Mouse (Mus musculus): ENCODE results near the gene Atic.
A peak's percentile ranks its signal among the peaks of the same experiment; 100 is the strongest.

Atic gene

GRCm38 (mm10) chr1:71556688-71557612 is at the start of gene Atic:
TSS of gene Atic (plus strand) at chr1:71557150.
- DNase-seq (ENCODE audit: low read depth) = peak; percentile 95

- no peak for DNase-seq (ENCODE audit: low read depth)
These were observed 49.7 kb upstream of the Atic start for GRCm38 (mm10) chr1:71507251-71507650.

- DNase-seq (ENCODE audit: low read depth) = no peak
These were observed 41.9 kb upstream of the Atic start for GRCm38 (mm10) chr1:71515041-71515440.

GRCm38 (mm10) chr1:71528808-71529648 is 27.9 kb upstream of the Atic start:
- DNase-seq (ENCODE audit: low read depth) = no peak

GRCm38 (mm10) chr1:71530779-71531178 is 26.2 kb upstream of the Atic start:
- DNase-seq (ENCODE audit: low read depth) = no peak

GRCm38 (mm10) chr1:71531653-71532052 is 25.3 kb upstream of the Atic start:
- peak; percentile 34 for DNase-seq (ENCODE audit: low read depth)

GRCm38 (mm10) chr1:71539641-71540040 is 17.3 kb upstream of the Atic start:
- DNase-seq (ENCODE audit: low read depth) = no peak

- no peak for DNase-seq (ENCODE audit: low read depth)
These were observed 16.5 kb upstream of the Atic start for GRCm38 (mm10) chr1:71540437-71540836.

GRCm38 (mm10) chr1:71550626-71551195 is 6.2 kb upstream of the Atic start:
- DNase-seq (ENCODE audit: low read depth) = no peak

- DNase-seq (ENCODE audit: low read depth) = no peak
These were observed 3.7 kb downstream of the Atic start for GRCm38 (mm10) chr1:71560626-71561025.

- no peak for DNase-seq (ENCODE audit: low read depth)
These were observed 7.3 kb downstream of the Atic start for GRCm38 (mm10) chr1:71564291-71564690.

GRCm38 (mm10) chr1:71567884-71568605 is 11.1 kb downstream of the Atic start:
- no peak for DNase-seq (ENCODE audit: low read depth)

- DNase-seq (ENCODE audit: low read depth) = no peak
These were observed 13.2 kb downstream of the Atic start for GRCm38 (mm10) chr1:71570116-71570515.

- DNase-seq (ENCODE audit: low read depth) = no peak
These were observed 19.0 kb downstream of the Atic start for GRCm38 (mm10) chr1:71575987-71576386.

GRCm38 (mm10) chr1:71576837-71577236 is 19.9 kb downstream of the Atic start:
- peak; percentile 32 for DNase-seq (ENCODE audit: low read depth)

- no peak for DNase-seq (ENCODE audit: low read depth)
These were observed 22.6 kb downstream of the Atic start for GRCm38 (mm10) chr1:71579526-71579925.

- DNase-seq (ENCODE audit: low read depth) = no peak
These were observed 23.5 kb downstream of the Atic start for GRCm38 (mm10) chr1:71580408-71580807.

- DNase-seq (ENCODE audit: low read depth) = no peak
These were observed 26.4 kb downstream of the Atic start for GRCm38 (mm10) chr1:71583302-71583701.

GRCm38 (mm10) chr1:71583900-71584299 is 26.9 kb downstream of the Atic start:
- DNase-seq (ENCODE audit: low read depth) = no peak

- DNase-seq (ENCODE audit: low read depth) = no peak
These were observed 29.7 kb downstream of the Atic start for GRCm38 (mm10) chr1:71586658-71587057.

GRCm38 (mm10) chr1:71590038-71590437 is 33.1 kb downstream of the Atic start:
- DNase-seq (ENCODE audit: low read depth) = no peak

GRCm38 (mm10) chr1:71593184-71593583 is 36.2 kb downstream of the Atic start:
- no peak for DNase-seq (ENCODE audit: low read depth)

Measured in induced T-regulatory cell, adult 2 months (primary cell).